Mouse (Mus musculus) erythroblast, embryonic 14.5 days (primary cell): ENCODE results near the gene Sphk2.

ENCODE experiments used
- GATA1 ChIP-seq: IDR thresholded peaks from 2 replicates; pipeline ENCODE4 v1.6.1; 2012; ENCODE audit warnings: low read length, inconsistent platforms, mixed read lengths
- TAL1 ChIP-seq: IDR thresholded peaks from 3 replicates; pipeline ENCODE4 v1.6.1; 2012; ENCODE audit warnings: low read length, inconsistent platforms, mixed read lengths

- no peak for TF ChIP-seq TAL1
- no peak for TF ChIP-seq GATA1
These were observed 40.0 kb downstream of the Sphk2 start for GRCm38 (mm10) chr7:45677627-45678295.
